Mouse (Mus musculus) lung, postnatal 10 days (tissue): ENCODE data around the gene Tmem246.

Experiments
- DNase-seq: peaks from one replicate; pipeline ENCODE4 v3.0.0; 2021

Tmem246 gene

GRCm38 (mm10) chr4:49572194-49572593 lies 25.5 kb downstream of the Tmem246 start:
- no peak for DNase-seq

- DNase-seq = peak; percentile 80
Measured at GRCm38 (mm10) chr4:49567613-49568012, 30.1 kb downstream of the Tmem246 start.

DNA sequence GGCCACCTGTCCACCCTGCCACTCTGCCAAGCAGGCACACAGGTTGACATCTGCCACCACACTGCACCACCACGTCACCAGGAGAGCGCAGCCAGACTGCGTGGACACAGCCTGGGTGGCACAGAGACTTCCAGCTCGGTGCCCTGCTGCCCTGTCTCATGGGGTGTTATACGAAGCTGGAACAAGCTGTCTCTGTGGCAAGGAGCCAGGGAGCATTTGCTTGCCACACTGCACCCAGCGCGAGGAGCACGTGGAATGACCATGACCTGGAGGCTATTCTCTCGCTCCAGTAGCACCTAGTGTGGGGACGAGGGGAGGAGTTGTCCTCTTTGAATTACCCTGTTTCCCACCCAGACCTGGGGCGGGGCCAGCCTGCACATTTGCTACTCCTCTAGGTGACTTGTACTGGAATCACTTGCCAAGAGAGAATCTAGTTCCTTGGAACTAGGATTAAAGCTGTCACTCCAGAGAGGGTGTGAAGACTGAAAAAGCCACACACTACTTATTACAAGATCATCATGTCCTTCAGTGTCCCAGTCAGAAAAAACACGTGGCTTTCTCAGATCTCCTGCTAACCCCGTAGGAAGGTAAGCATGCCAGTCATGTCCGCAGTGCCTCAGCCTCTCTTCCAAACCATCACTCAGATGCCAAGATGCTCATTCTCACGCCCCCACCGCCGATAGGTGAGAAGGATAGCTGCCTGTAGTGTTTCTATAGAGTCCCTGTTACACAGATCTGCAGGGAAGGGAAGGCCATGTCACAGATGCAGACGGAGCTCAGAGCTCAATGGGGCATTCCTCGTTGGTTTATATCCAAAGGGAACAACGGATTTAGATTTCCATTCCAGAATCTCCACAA lies 37.5 kb downstream of the Tmem246 start:
- peak; percentile 38 for DNase-seq

- no peak for DNase-seq
Measured at GRCm38 (mm10) chr4:49558181-49558580, 39.5 kb downstream of the Tmem246 start.

DNA sequence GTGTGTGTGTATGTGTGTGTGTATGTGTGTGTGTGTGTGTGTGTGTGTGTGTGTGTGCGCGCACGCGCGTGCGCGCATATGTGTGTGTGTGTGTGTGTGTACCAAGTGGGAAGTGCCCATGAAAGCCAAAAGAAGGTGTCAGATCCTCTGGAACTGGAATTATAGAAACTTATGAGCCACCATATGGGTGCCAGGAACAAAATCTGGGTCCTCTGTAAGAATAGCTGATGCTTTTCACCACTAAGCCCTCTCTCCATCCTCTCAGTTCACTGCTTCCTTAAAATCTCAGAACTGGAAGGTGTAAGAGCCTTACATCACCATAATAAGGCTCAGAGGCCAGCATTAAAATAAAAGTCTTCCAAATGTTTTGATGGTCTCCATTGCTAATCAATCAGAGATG lies 40.3 kb downstream of the Tmem246 start:
- DNase-seq = no peak

GRCm38 (mm10) chr4:49553380-49553779 lies 44.3 kb downstream of the Tmem246 start:
- no peak for DNase-seq

DNA sequence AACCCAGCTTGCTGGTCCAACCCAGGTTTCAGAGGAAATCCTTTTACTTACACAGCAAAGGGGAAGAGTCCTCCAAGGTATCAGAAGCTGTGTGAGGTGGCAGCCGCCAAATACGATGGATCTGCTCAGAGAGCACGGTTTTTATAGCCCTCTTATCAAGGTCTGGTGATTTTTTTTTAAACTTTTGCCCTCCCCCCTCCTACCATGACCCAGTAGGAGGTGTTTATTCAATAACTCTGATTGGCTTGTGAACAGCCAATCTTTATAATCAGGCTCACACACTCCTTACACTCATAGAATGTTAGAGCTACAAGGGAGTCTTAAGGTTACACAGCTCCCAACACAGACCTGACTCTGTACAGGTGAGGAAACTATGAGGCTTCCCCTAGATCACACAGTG lies 48.3 kb downstream of the Tmem246 start, which contains the start of gene Aldob:
TSS of gene Aldob (minus strand) at position 164 of the 400 bp plus-strand sequence.
- DNase-seq = no peak

DNA sequence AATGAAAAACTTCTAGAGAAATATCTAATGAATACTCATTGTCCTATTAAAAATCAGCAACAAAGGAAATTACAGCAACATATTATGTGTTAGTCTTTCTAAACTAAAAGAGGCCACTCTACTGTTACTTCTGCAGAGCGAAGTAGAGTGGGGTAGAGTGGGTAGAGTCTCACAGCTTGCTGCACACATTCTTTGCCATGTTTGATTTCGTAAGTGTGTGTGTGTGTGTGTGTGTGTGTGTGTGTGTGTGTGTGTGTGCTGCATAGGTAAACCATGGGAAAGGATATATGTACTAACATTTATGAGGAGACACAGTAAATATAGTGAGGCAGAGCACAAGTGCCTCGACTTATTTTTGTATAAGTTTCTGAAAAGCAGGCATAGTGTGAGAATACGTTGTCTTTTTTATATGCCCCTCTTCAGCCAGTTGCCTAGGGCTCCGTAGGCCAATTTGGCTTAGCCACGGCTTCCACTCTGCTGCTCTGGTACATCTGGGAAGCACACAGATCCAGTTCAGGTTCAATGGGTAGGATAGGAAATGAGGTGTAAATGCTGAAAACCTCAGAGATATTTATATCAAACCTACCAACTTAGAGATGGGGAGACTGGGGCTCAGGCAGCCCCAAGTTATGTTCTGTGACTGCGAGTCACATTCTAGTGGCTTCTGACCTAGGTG lies 50.0 kb downstream of the Tmem246 start:
- DNase-seq = no peak

- no peak for DNase-seq
Measured at GRCm38 (mm10) chr4:49546873-49547543, 50.7 kb downstream of the Tmem246 start.

DNA sequence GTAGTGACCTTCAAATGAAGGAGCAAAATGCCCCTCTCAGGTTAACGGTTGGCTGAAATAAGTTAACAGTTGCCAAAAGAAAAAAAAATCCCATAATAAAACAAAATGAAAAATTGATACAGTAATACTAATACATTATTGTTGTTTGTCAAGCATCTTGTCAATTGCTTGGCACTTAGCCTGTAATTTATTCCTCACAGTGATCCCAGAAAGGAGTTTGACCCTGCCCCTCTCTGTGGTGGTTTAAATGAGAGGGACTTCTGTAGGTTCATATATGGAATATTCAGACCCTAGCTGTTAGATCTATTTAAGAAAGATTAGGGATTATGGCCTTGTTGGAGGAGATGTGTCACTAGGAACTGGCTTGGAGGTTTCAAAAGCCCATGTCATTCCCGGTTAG lies 51.6 kb downstream of the Tmem246 start:
- DNase-seq = no peak

- no peak for DNase-seq
Measured at GRCm38 (mm10) chr4:49540966-49541365, 56.7 kb downstream of the Tmem246 start.

- DNase-seq = peak; percentile 49
Measured at GRCm38 (mm10) chr4:49539665-49540064, 58.0 kb downstream of the Tmem246 start.

- DNase-seq = no peak
Measured at GRCm38 (mm10) chr4:49536671-49537070, 61.0 kb downstream of the Tmem246 start.

DNA sequence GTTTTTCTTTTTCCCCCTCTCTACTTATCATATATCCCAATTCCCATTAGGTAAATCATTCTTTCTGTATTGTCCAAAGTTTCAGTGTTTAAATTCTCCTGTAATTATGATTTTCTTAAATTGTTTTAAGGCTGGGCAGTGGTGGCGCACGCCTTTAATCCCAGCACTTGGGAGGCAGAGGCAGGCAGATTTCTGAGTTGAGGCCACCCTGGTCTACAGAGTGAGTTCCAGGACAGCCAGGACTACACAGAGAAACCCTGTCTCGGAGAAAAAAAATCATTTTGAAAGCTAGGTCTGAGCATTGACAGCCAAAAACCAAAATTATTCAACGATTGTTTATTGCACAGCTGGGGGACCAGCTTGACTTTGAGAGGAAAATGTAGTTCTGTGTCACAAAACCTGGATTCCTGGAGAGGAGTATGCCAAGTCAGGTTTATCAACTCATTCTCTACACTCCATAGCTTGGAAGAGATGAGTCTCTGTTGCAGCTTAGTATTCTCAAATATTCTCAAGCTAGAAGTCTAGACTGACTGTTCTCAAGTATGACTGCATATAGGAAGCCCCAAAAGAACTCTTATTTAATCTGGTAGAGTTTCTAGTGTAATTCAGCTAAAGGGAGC lies 61.9 kb downstream of the Tmem246 start:
- DNase-seq = no peak

DNA sequence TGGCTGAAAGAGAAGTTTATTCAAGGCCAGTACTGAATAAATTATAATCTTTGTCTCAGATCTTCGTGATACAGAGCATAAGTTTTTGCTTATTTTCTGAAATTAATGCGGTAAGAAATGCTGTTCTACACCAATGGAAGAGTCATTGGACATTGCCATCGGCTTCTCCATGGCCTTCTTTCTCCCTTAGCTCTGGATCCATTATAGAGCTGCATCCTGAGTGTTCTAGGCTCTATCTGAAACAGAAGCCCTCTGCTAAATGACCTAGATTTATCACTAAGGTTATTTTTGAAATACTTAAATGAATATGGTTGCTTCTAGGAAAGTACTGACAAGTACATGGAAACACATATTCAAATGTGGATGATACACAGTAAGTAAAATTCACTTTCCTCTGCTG lies 62.6 kb downstream of the Tmem246 start:
- DNase-seq = no peak
